Mouse (Mus musculus): Measurements from ENCODE around the gene Exoc3.

The Exoc3 gene

GRCm38 (mm10) chr13:74138906-74139647 is 69.5 kb downstream of the Exoc3 start:
- no peak for DNase-seq

- no peak for DNase-seq
These were observed 78.6 kb downstream of the Exoc3 start for GRCm38 (mm10) chr13:74129909-74130308.

GRCm38 (mm10) chr13:74127571-74127970 is 81.0 kb downstream of the Exoc3 start:
- DNase-seq: no peak

- no peak for DNase-seq
These were observed 85.9 kb downstream of the Exoc3 start for GRCm38 (mm10) chr13:74122632-74123031.

GRCm38 (mm10) chr13:74121795-74122330 is 86.7 kb downstream of the Exoc3 start:
- no peak for DNase-seq

- peak; percentile 34 for DNase-seq
These were observed 87.4 kb downstream of the Exoc3 start, which contains the start of gene Slc9a3 for GRCm38 (mm10) chr13:74121141-74121602. Slc9a3 (plus strand) TSS chr13:74121457.
